Mouse (Mus musculus) forebrain, embryonic 16.5 days (tissue): ENCODE results near the gene Olfr930. TPM values are rescaled to one million over a fixed set of nuclear protein-coding genes. Genes with fewer than 3 reads are reported as not detected.
A peak's percentile ranks its signal among the peaks of the same experiment; 100 is the strongest.

Source experiments
- ATAC-seq: fragments of 200-750 bp; cut with Nextera tagmentation; 2 replicates; pipeline ENCODE4 v1.8.0; 2017; ENCODE audit warnings: mild to moderate bottlenecking, moderate library complexity
- H3K27ac ChIP-seq: fragments of 300-500 bp; sonication (generic); 2 replicates; pipeline ENCODE4 v1.5.1; 2014; ENCODE audit warnings: low read length, control low read depth
- H3K27me3 ChIP-seq: fragments of 300-500 bp; sonication (generic); replicated peaks from 2 replicates; pipeline ENCODE4 v1.6.1; 2014; ENCODE audit warnings: low read length; ENCODE audit not compliant: control insufficient read depth, insufficient read depth
- H3K36me3 ChIP-seq: fragments of 300-500 bp; sonication (generic); 2 replicates; pipeline ENCODE4 v1.6.1; 2014; ENCODE audit not compliant: control insufficient read depth, insufficient read depth
- H3K4me1 ChIP-seq: fragments of 300-500 bp; sonication (generic); replicated peaks from 2 replicates; pipeline ENCODE4 v1.6.1; 2014; ENCODE audit warnings: low read length; ENCODE audit not compliant: control insufficient read depth, insufficient read depth
- H3K4me2 ChIP-seq: fragments of 300-500 bp; sonication (generic); 2 replicates; pipeline ENCODE4 v1.6.1; 2014; ENCODE audit warnings: mild to moderate bottlenecking, low read length, control low read depth
- H3K4me3 ChIP-seq: fragments of 300-500 bp; sonication (generic); replicated peaks from 2 replicates; pipeline ENCODE4 v1.5.1; 2014; ENCODE audit warnings: mild to moderate bottlenecking, low read length, control low read depth
- H3K9ac ChIP-seq: fragments of 300-500 bp; sonication (generic); replicated peaks from 2 replicates; pipeline ENCODE4 v1.6.1; 2014; ENCODE audit warnings: low read depth, low read length, control low read depth
- H3K9me3 ChIP-seq: fragments of 300-500 bp; sonication (generic); 2 replicates; pipeline ENCODE4 v1.6.1; 2016; ENCODE audit warnings: low read length; ENCODE audit not compliant: control insufficient read depth
- WGBS: fragments of 180-500 bp; shearing (Covaris S2); extraction: QIAGEN DNeasy Blood & Tissue Kit; methylation state at CpG from one replicate; pipeline ENCODE4 v1.1.7; 2014; 5-methylcytosine and 5-hydroxymethylcytosine counted together
- polyA plus RNA-seq: library from polyadenylated mRNA; unstranded; fragments of >200 nt; fragmentation: Nextera tagmentation; extraction: Ambion mirVana; gene quantifications from 2 replicates; pipeline ENCODE4 v1.2.1, GENCODE M21; 2015

Gene Olfr930
- not detected in 2 replicates for polyA plus RNA-seq

DNA sequence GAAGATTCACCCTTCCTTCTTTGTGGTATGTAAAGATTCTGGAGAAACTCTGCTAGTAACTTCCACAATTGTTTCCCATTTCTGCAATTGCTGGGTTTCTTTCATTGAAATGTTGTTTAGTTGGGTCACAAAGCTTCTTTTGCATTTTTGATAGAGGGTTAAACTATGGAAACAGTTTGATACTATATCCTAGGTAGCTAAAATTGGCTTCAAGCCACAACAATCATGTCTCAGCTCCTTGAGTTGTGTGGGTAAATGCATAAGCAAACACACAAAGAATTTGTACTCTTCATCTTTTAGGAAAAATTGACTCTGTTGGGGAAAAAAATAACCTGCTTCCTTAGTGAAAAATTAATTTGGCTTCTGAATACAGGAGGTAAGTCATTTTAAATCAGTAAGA is at the start of gene Olfr930:
Gene Olfr930, plus strand, starts transcription at position 301 of the 400 bp plus-strand sequence.
- Histone ChIP-seq H3K4me2 (no peak within 1 kb of the TSS), H3K36me3 (no peaks in the 10 kb centered on the region), H3K27me3 (no peaks in the 10 kb centered on the region), H3K4me3 (no peak within 1 kb of the TSS), H3K9ac (no peak within 1 kb of the TSS), H3K9me3 (no peaks in the 10 kb centered on the region), H3K27ac (no peak within 1 kb of the TSS), H3K4me1 (no peaks in the 10 kb centered on the region)
- no peak for ATAC-seq

DNA sequence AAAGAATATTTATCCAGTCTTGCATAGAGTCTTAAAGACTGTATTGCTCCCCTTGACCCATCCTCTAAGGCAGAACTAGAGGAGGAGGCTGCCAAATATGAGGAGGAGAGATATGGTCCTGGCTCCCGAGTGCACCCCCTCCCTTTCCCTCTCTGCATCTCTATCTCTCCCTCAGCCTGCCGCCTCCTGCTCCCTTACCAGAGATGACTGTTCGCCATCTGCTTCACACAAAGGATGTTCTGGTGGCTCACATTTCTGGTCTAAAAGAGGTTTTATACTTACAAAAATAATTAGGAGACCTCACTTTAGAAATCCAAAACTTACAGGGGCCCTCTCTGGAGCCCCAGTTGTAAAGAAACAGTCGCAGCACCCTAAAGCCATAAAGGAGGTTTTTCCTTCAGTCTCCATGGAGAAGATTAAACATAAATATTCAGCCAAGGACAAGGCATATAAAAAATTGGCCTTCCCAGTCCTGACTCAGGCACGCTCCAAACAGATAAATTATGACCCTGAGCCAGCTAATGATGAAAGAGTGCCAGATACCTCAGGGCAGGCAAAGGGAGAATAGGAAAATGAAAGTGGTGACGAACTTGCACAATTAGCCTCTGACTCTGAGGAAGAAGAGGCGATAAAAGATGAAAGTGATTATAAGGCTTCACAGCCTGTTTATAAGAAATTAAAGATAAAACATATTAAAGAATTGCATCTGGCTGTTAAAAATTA is 24.0 kb downstream of the Olfr930 start:
- no peaks in the 10 kb centered on the region for H3K27me3 ChIP-seq
- no peak overlapping the region for H3K27ac ChIP-seq
- 76% methylated on average over 7 of the region's 7 CpGs for WGBS
- no peak for ATAC-seq
- no peaks in the 10 kb centered on the region for H3K36me3 ChIP-seq
- H3K4me2 ChIP-seq: no peak overlapping the region
- H3K9ac ChIP-seq: no peak overlapping the region
- H3K9me3 ChIP-seq: no peaks in the 10 kb centered on the region
- no peak overlapping the region for H3K4me3 ChIP-seq
- no peaks in the 10 kb centered on the region for H3K4me1 ChIP-seq

DNA sequence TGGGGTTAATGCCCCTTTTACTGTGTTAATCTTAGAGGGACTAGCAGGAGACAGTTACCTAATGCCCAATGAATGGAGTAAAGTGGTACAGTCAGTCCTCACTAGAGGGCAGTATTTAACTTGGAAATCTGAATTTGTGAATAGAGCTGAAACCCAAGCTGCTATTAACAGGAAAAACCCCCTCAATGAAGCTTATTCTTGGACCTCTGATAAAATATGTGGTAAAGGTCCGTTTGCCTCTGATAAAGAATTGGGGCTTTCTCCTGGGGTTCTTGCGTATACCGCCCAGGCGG is 24.5 kb downstream of the Olfr930 start:
- H3K36me3 ChIP-seq: no peaks in the 10 kb centered on the region
- H3K4me2 ChIP-seq: no peak overlapping the region
- no peak overlapping the region for H3K27ac ChIP-seq
- WGBS: 77% methylated on average over 4 of the region's 4 CpGs
- H3K27me3 ChIP-seq: no peaks in the 10 kb centered on the region
- H3K4me1 ChIP-seq: no peaks in the 10 kb centered on the region
- no peaks in the 10 kb centered on the region for H3K9me3 ChIP-seq
- H3K4me3 ChIP-seq: no peak overlapping the region
- 0 out of 2 replicates have a peak, but pooled peaks have one; percentile 43 for ATAC-seq
- H3K9ac ChIP-seq: no peak overlapping the region

DNA sequence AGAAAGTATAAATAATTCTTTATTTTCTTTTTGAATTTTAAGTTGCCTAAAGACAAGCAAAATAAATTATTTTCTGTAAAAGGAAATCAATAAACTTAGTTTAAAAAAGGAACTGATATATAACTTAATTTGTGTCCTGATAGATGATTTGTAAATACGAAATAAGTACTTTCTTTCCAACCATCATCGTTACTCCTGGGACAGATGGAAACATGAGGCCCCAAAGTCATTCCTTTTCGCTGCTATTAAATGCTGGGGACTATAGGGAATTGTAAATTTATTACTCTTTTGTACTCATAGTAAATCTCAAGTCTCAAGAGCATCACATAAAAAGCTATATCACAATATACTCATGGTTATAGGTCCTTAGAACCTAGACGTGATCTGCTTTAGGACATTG is 42.4 kb downstream of the Olfr930 start, which contains the start of gene Olfr933:
Gene Olfr933, plus strand, starts transcription at position 301 of the 400 bp plus-strand sequence.
- no peaks in the 10 kb centered on the region for H3K27me3 ChIP-seq
- no peak within 1 kb of the TSS for H3K27ac ChIP-seq
- no peak within 1 kb of the TSS for H3K4me3 ChIP-seq
- H3K9ac ChIP-seq: no peak within 1 kb of the TSS
- H3K4me2 ChIP-seq: no peak within 1 kb of the TSS
- WGBS: 85% methylated on average over 4 of the region's 4 CpGs
- no peak for ATAC-seq
- no peaks in the 10 kb centered on the region for H3K36me3 ChIP-seq
- H3K4me1 ChIP-seq: no peaks in the 10 kb centered on the region
- no peaks in the 10 kb centered on the region for H3K9me3 ChIP-seq

Other genes with a start within 250 kb of the Olfr930 start
- gene Olfr919, start 226.1 kb upstream of the Olfr930 start, polyA plus RNA-seq: not detected in 2 replicates
- gene Vwa5a, start 211.5 kb upstream of the Olfr930 start, polyA plus RNA-seq: 4.8 and 8.0 TPM in 2 replicates
- gene Olfr920, start 177.5 kb upstream of the Olfr930 start, polyA plus RNA-seq: not detected in 2 replicates
- not detected in 2 replicates for gene Olfr921, start 156.7 kb upstream of the Olfr930 start, polyA plus RNA-seq
- not detected in 2 replicates for gene Olfr922, start 115.2 kb upstream of the Olfr930 start, polyA plus RNA-seq
- gene Olfr923, start 103.3 kb upstream of the Olfr930 start, polyA plus RNA-seq: not detected in 2 replicates
- gene Olfr924, start 85.4 kb upstream of the Olfr930 start, polyA plus RNA-seq: not detected in 2 replicates
- not detected in 2 replicates for gene Olfr26, start 74.7 kb upstream of the Olfr930 start, polyA plus RNA-seq
- not detected in 2 replicates for gene Olfr926, start 52.7 kb upstream of the Olfr930 start, polyA plus RNA-seq
- not detected in 2 replicates for gene Olfr933, start 42.5 kb downstream of the Olfr930 start, polyA plus RNA-seq
- gene Olfr934, start 58.5 kb downstream of the Olfr930 start, polyA plus RNA-seq: not detected in 2 replicates
- not detected in 2 replicates for gene Olfr935, start 69.9 kb downstream of the Olfr930 start, polyA plus RNA-seq
- not detected in 2 replicates for gene Olfr146, start 93.6 kb downstream of the Olfr930 start, polyA plus RNA-seq
- gene Olfr937, start 135.1 kb downstream of the Olfr930 start, polyA plus RNA-seq: not detected in 2 replicates
- not detected in 2 replicates for gene Olfr938, start 149.1 kb downstream of the Olfr930 start, polyA plus RNA-seq
- gene Olfr27, start 198.3 kb downstream of the Olfr930 start, polyA plus RNA-seq: not detected in 2 replicates
- not detected in 2 replicates for gene Olfr943, start 236.5 kb downstream of the Olfr930 start, polyA plus RNA-seq